Comparison of ENCODE assay signal across 17 mouse cellular contexts in genomic region chr14:25641067-25641466, GRCm38 (mm10). TPM values are rescaled to one million over a fixed set of nuclear protein-coding genes. Genes with fewer than 3 reads are reported as not detected.
DNase-seq lines count a peak whose midpoint lies in the region; ATAC-seq and TF ChIP-seq lines count a peak whose summit lies in the region.
"Had no signal": no experiment of that assay in that cellular context is flagged by ENCODE, and none has a peak within 500 bp of the region (broad histone marks: within the 10 kb centered on the region; RNA-seq: fewer than 3 reads in every experiment).

No protein-coding gene starts in this region.

- H3K27ac ChIP-seq in heart, embryonic 11.5 days (ENCODE audit: low read depth, low read length): peak overlapping the region; percentile 89
- peak overlapping the region; percentile 58; the same call in 1 of the 2 replicates for H3K27ac ChIP-seq in hindbrain, embryonic 13.5 days
- H3K27ac ChIP-seq in hindbrain, embryonic 14.5 days: no peak overlapping the region
- peak overlapping the region; percentile 58; the same call in 1 of the 2 replicates for H3K27ac ChIP-seq in CH12.LX (ENCODE audit: insufficient read depth, low read depth)
- H3K27ac ChIP-seq: forebrain, embryonic 12.5 days had no signal

- TF ChIP-seq EP300 in CH12.LX (IDR thresholded peaks at IDR 0.05; ENCODE audit: low read length): no peak

- peaks cover 39% of the 10 kb centered on the region for H3K4me1 ChIP-seq in heart, embryonic 11.5 days (ENCODE audit: control insufficient read depth, insufficient read depth, low read length)
- H3K4me1 ChIP-seq in hindbrain, embryonic 13.5 days (replicated peaks): peaks cover 46% of the 10 kb centered on the region
- H3K4me1 ChIP-seq in hindbrain, embryonic 14.5 days (replicated peaks; ENCODE audit: control insufficient read depth, insufficient read depth, low read length): peaks cover 7% of the 10 kb centered on the region; the same call in 1 of the 2 replicates
- H3K4me1 ChIP-seq in CH12.LX (ENCODE audit: control insufficient read depth in 1 of 2, insufficient read depth in 2 of 2): peaks cover 37 to 78% of the 10 kb centered on the region in 2 experiments

- dilution Hi-C loops in CH12.LX (cut with MboI; ENCODE audit: extremely low pct_ligation_motif_present, extremely low pct_unique_long_range_greater_than_20kb, low sequenced_read_pairs): no loop called here

- no peaks in the 10 kb centered on the region for H3K9me3 ChIP-seq in heart, embryonic 11.5 days (replicated peaks; ENCODE audit: control insufficient read depth, low read length)
- no peaks in the 10 kb centered on the region for H3K9me3 ChIP-seq in hindbrain, embryonic 13.5 days
- no peaks in the 10 kb centered on the region for H3K9me3 ChIP-seq in hindbrain, embryonic 14.5 days (ENCODE audit: control insufficient read depth, low read length)
- no peaks in the 10 kb centered on the region for H3K9me3 ChIP-seq in CH12.LX (replicated peaks; ENCODE audit: low read length)
- H3K9me3 ChIP-seq: forebrain, embryonic 12.5 days; midbrain, embryonic 12.5 days had no signal

- no peaks in the 10 kb centered on the region for H3K27me3 ChIP-seq in heart, embryonic 11.5 days (ENCODE audit: control insufficient read depth, insufficient read depth, low read length)
- no peaks in the 10 kb centered on the region for H3K27me3 ChIP-seq in hindbrain, embryonic 13.5 days
- H3K27me3 ChIP-seq in hindbrain, embryonic 14.5 days (ENCODE audit: control insufficient read depth, insufficient read depth, low read length): no peaks in the 10 kb centered on the region
- H3K27me3 ChIP-seq in CH12.LX (replicated peaks): no peaks in the 10 kb centered on the region
- H3K27me3 ChIP-seq: forebrain, embryonic 12.5 days; midbrain, embryonic 12.5 days had no signal

- DNase-seq in heart, adult 8-10 months (ENCODE audit: low spot score): no peak
- no peak for DNase-seq in hindbrain, embryonic 14.5 days (ENCODE audit: low spot score)
- DNase-seq in A20 (ENCODE audit: low read depth, low spot score) (peak; percentile 11), CH12.LX (ENCODE audit: extremely low read depth) (peak; percentile 40)
- no peak for DNase-seq in kidney, adult 11 months
- DNase-seq: gastrocnemius, postnatal 36 days; kidney, postnatal 10 days; left cerebral cortex, postnatal 4 days; lung, embryonic 14.5 days; lung, postnatal 4 days; retina, postnatal 1 day; right cerebral cortex, postnatal 4 days had no signal

- TF ChIP-seq POLR2A in CH12.LX (IDR thresholded peaks at IDR 0.05; ENCODE audit: low read depth, low read length): no peak

- no peak overlapping the region for H3K4me3 ChIP-seq in heart, embryonic 11.5 days (ENCODE audit: low read depth, low read length)
- no peak overlapping the region for H3K4me3 ChIP-seq in hindbrain, embryonic 13.5 days
- H3K4me3 ChIP-seq in hindbrain, embryonic 14.5 days (replicated peaks; ENCODE audit: low read length): no peak overlapping the region
- H3K4me3 ChIP-seq in CH12.LX (replicated peaks in 1 of 3; ENCODE audit: low read depth in 2 of 3, low read length in 2 of 3, poor library complexity in 1 of 3): no peak overlapping the region
- H3K4me3 ChIP-seq: forebrain, embryonic 12.5 days; layer of hippocampus, adult 2 months; midbrain, embryonic 12.5 days had no signal

- no peak for TF ChIP-seq CTCF in CH12.LX (conservative IDR thresholded peaks at IDR 0.05 in 1 of 2, IDR thresholded peaks at IDR 0.05 in 1 of 2; ENCODE audit: low read depth in 2 of 2, low read length in 2 of 2)

- H3K9ac ChIP-seq in heart, embryonic 11.5 days (ENCODE audit: low read depth, low read length): no peak overlapping the region
- H3K9ac ChIP-seq in hindbrain, embryonic 13.5 days: no peak overlapping the region
- no peak overlapping the region for H3K9ac ChIP-seq in hindbrain, embryonic 14.5 days
- H3K9ac ChIP-seq in CH12.LX (ENCODE audit: insufficient read depth, low read depth): no peak overlapping the region
- H3K9ac ChIP-seq: forebrain, embryonic 12.5 days; lung, embryonic 14.5 days; midbrain, embryonic 12.5 days had no signal

- H3K36me3 ChIP-seq in heart, embryonic 11.5 days (ENCODE audit: control insufficient read depth, insufficient read depth, low read length): peaks cover 44% of the 10 kb centered on the region
- peaks cover 89% of the 10 kb centered on the region for H3K36me3 ChIP-seq in hindbrain, embryonic 13.5 days
- peaks cover 69% of the 10 kb centered on the region for H3K36me3 ChIP-seq in hindbrain, embryonic 14.5 days (replicated peaks; ENCODE audit: control insufficient read depth, insufficient read depth)
- peaks cover 52 to 88% of the 10 kb centered on the region in 2 experiments for H3K36me3 ChIP-seq in CH12.LX (replicated peaks in 1 of 2; ENCODE audit: control insufficient read depth in 1 of 2, insufficient read depth in 1 of 2, low read length in 1 of 2)

- H3K4me2 ChIP-seq in heart, embryonic 11.5 days: no peak overlapping the region
- no peak overlapping the region for H3K4me2 ChIP-seq in hindbrain, embryonic 13.5 days
- no peak overlapping the region for H3K4me2 ChIP-seq in hindbrain, embryonic 14.5 days (replicated peaks)
- H3K4me2 ChIP-seq in CH12.LX (ENCODE audit: insufficient read depth, low read depth, poor library complexity, severe bottlenecking): peak overlapping the region; percentile 37; the same call in 1 of the 2 replicates
- H3K4me2 ChIP-seq: forebrain, embryonic 12.5 days; lung, embryonic 14.5 days; midbrain, embryonic 12.5 days had no signal

- no peaks in the 10 kb centered on the region; the same call in 1 of the 2 replicates for H3K79me2 ChIP-seq in CH12.LX (replicated peaks; ENCODE audit: control insufficient read depth, extremely low read depth, insufficient read depth, poor library complexity, severe bottlenecking)

- no peak for ATAC-seq in heart, embryonic 11.5 days (replicated peaks; ENCODE audit: insufficient number of reproducible peaks, low FRiP score, low TSS enrichment)
- no peak for ATAC-seq in hindbrain, embryonic 13.5 days (ENCODE audit: low FRiP score)
- ATAC-seq in hindbrain, embryonic 14.5 days (ENCODE audit: low FRiP score): no peak

- 78% methylated on average over 6 of the region's 6 CpGs for WGBS in heart, embryonic 11.5 days (ENCODE audit: insufficient replicate concordance)
- WGBS in hindbrain, embryonic 13.5 days: 88% methylated on average over 6 of the region's 6 CpGs
- 87% methylated on average over 6 of the region's 6 CpGs for WGBS in hindbrain, embryonic 14.5 days

- no peak for TF ChIP-seq RAD21 in CH12.LX (IDR thresholded peaks at IDR 0.05; ENCODE audit: low read depth, low read length)

- in situ Hi-C loops in CH12.LX (cut with MboI; ENCODE audit: low pct_ligation_motif_present, low pct_unique_long_range_greater_than_20kb, low sequenced_read_pairs): no loop called here

TF ChIP-seq in CH12.LX, 34 proteins besides CTCF, POLR2A, EP300 and RAD21:
- TF ChIP-seq HCFC1 (IDR thresholded peaks at IDR 0.05; ENCODE audit: low read depth, low read length) (no peak), ZC3H11A (IDR thresholded peaks at IDR 0.05; ENCODE audit: low read depth, low read length) (no peak), JUND (conservative IDR thresholded peaks at IDR 0.05; ENCODE audit: low read depth, low read length) (no peak), ELF1 (IDR thresholded peaks at IDR 0.05; ENCODE audit: low read depth, low read length) (no peak), USF1 (IDR thresholded peaks at IDR 0.05; ENCODE audit: low read depth, low read length) (no peak), SMC3 (IDR thresholded peaks at IDR 0.05; ENCODE audit: low read depth, low read length) (no peak), MAFK (IDR thresholded peaks at IDR 0.05; ENCODE audit: insufficient replicate concordance, low read length) (no peak), MXI1 (IDR thresholded peaks at IDR 0.05; ENCODE audit: low read depth, low read length) (peak; percentile 29; the same call in 1 of the 2 replicates), RCOR1 (conservative IDR thresholded peaks at IDR 0.05; ENCODE audit: low read depth, low read length) (no peak), POLR2AphosphoS2 (IDR thresholded peaks at IDR 0.05; ENCODE audit: low read depth, low read length) (no peak), E2F4 (IDR thresholded peaks at IDR 0.05; ENCODE audit: insufficient replicate concordance, low read depth, low read length) (no peak), MAX (IDR thresholded peaks at IDR 0.05; ENCODE audit: low read length) (no peak), IRF4 (IDR thresholded peaks at IDR 0.05; ENCODE audit: low read depth, low read length) (no peak), TBP (conservative IDR thresholded peaks at IDR 0.05; ENCODE audit: low read depth, low read length) (no peak), ETS1 (conservative IDR thresholded peaks at IDR 0.05; ENCODE audit: low read depth, low read length) (no peak), CHD1 (IDR thresholded peaks at IDR 0.05; ENCODE audit: low read depth, low read length) (no peak), MAZ (IDR thresholded peaks at IDR 0.05; ENCODE audit: low read depth, low read length) (0 out of 2 replicates have a peak, but pooled peaks have one; percentile 19), TCF12 (IDR thresholded peaks at IDR 0.05; ENCODE audit: low read depth, low read length) (peak; percentile 58), JUN (IDR thresholded peaks at IDR 0.05; ENCODE audit: insufficient read depth, low read depth, low read length) (no peak), NRF1 (IDR thresholded peaks at IDR 0.05; ENCODE audit: low read depth, low read length) (no peak)

RNA-seq across cellular contexts. Expression of gene Ppif, which starts 52.9 kb away (rescaled TPM):
- polyA plus RNA-seq in heart, embryonic 11.5 days (2014; fragmentation: Nextera tagmentation; extraction: Ambion mirVana): 92.7 and 99.4 TPM in 2 replicates
- 100 to 1,000 TPM; 300 to 329 (median 307) TPM for total RNA-seq in heart, adult 8-10 months (2022)
- polyA plus RNA-seq in hindbrain, embryonic 13.5 days (2015; fragmentation: Nextera tagmentation; extraction: Ambion mirVana): 28.0 and 32.0 TPM in 2 replicates
- 29.5 and 31.8 TPM in 2 replicates for polyA plus RNA-seq in hindbrain, embryonic 14.5 days (2014; fragmentation: Nextera tagmentation; extraction: Ambion mirVana)
- total RNA-seq in CH12.LX (2012; rRNA removed) (29.1 and 38.3 TPM in 2 replicates), CH12.LX (2014; rRNA removed) (50.3 and 52.9 TPM in 2 replicates)
- polyA plus RNA-seq in CH12.LX (2012; ENCODE audit: insufficient read length, low read depth): 99.3 and 106 TPM in 2 replicates

Comparison
In these comparisons a context has a peak if more than half of its experiments do, and no peak if none do; other contexts are left out.
1. DNase-seq: peak in A20 (single experiment) and CH12.LX (single experiment); none in heart, adult 8-10 months (single experiment), hindbrain, embryonic 14.5 days (single experiment) and kidney, adult 11 months (single experiment).